Mouse (Mus musculus): Measurements from ENCODE around the gene Pkd2. TPM values are rescaled to one million over a fixed set of nuclear protein-coding genes. Genes with fewer than 3 reads are reported as not detected.
"Not testable (repeated sequence)": the region's sequence is repeated elsewhere in the genome, so short reads cannot be mapped to it uniquely, and the experiment has no call there.

Pkd2 gene
- 10 to 100 TPM in 1 of 2 experiments, 1 to 10 TPM in 1; 6.5 to 10.9 TPM for total RNA-seq (2021)
- long read RNA-seq, experiment 1, full-length matches to known transcripts, result 11 of 14 reads
- long read RNA-seq, experiment 1, partial matches to known transcripts, result 3 of 14 reads
- long read RNA-seq, experiment 1, other reads (novel, unspliced or antisense), result 0 of 14 reads
- long read RNA-seq, experiment 2, full-length matches to known transcripts, result 7 of 10 reads
- long read RNA-seq, experiment 2, partial matches to known transcripts, result 2 of 10 reads
- long read RNA-seq, experiment 2, other reads (novel, unspliced or antisense), result 1 of 10 reads

DNA sequence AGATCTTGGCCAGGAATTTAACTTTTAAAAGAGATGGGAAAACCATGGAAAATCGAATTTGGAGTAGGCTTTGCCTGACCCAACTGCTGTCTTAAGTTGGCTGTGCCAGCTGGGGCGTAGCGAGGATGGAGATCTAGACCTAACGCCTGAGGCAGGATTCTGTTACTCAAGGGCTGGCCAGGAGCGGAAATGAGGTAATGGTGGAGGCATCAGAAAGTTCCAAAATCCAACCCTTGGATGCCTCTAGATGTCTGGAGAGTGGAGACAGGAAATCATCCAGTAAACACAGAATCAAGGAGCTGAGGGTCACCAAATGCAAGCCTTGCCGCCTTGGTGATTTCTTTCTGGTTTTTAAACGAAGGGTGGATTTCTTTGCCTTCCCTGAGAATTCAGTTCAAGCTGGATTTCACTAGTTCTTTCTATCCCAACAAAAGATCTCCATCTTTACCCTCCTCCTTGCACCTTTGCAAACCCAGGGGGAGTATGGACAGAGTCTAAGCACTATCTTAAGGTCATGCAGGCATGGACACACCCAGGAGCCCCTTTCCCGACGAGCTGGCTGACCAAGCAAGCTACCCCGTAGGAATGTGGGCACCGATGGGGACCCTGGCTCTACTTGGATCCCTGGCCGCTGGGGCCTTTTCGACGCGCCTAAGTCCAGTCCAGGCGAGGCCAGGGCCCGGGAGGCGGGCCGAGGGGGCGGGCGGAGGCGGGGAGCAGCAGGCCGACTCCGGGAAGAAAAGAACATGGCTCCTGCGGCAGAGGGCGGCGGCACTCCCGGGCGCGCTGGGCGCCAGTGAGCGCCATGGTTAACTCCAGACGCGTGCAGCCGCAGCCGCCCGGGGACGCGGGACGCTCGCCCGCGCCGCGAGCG is at the start of gene Pkd2:
Gene Pkd2, plus strand, starts transcription at position 619 of the 874 bp plus-strand sequence.
- peak; percentile 65 for DNase-seq (ENCODE audit: low spot score)

GRCm38 (mm10) chr5:104415999-104416398 is 43.3 kb upstream of the Pkd2 start:
- DNase-seq (ENCODE audit: low spot score), result no peak

DNA sequence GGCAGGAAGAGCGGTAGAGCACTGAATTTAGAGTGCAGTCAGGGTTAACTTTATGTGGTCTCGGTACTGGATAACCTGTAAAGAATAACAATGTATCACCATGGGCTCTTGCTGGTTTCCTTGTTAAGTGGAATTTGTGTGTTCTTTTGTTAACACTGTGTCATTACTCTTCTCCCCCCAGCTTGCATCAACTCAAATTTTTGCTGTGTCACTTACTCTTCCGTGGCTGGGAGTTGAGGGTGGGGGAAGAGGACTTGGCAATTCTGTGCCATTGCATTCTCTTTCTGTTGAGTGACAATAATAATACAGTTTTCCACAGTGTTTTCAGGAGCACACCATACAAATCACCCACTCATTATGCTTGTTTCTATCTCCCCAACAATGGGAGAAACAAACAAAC is 42.2 kb upstream of the Pkd2 start:
- no peak for DNase-seq (ENCODE audit: low spot score)

GRCm38 (mm10) chr5:104417721-104418120 is 41.5 kb upstream of the Pkd2 start:
- DNase-seq (ENCODE audit: low spot score), result no peak

- no peak for DNase-seq (ENCODE audit: low spot score)
Measured at GRCm38 (mm10) chr5:104422039-104422438, 37.2 kb upstream of the Pkd2 start.

DNA sequence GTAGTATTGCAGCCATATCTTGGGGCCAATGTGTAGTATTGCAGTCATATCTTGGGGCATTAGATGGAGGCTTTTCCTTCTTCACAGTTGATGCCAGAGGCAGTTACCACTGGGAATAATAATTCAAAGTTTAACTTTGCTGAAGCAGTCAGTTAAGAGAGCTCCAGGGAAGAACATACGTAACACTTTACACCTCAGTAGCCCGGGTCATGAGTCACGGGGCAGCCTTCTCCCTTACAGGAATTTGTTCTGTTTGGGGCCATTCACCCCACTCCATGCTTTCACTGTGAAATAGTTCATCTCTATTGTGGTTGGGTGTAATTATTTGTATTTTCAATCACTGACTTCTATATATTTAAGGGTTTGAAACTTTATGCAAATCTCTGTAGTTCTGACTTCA is 35.4 kb upstream of the Pkd2 start:
- DNase-seq (ENCODE audit: low spot score), result no peak

DNA sequence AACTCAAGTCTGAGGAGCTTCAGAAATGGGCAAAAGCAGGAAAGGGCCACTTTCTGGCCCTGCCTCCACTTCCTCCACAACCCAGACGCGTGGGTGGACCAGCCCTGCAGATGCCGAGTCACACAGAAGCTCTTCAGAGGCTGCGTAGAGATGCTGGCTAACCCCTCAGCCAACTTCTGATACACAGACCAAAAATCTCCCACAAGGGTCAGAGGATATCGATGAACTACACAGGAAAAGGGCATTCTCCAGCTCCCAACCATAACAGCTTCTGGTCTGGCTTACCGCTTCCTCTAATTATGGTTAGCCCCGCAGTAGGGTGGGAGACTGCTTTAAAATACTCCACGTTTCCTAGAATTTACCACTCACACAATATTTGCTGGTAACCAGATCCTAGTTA is 33.3 kb upstream of the Pkd2 start:
- DNase-seq (ENCODE audit: low spot score), result no peak

- DNase-seq (ENCODE audit: low spot score), result peak; percentile 6
Measured at GRCm38 (mm10) chr5:104432886-104433285, 26.4 kb upstream of the Pkd2 start.

DNA sequence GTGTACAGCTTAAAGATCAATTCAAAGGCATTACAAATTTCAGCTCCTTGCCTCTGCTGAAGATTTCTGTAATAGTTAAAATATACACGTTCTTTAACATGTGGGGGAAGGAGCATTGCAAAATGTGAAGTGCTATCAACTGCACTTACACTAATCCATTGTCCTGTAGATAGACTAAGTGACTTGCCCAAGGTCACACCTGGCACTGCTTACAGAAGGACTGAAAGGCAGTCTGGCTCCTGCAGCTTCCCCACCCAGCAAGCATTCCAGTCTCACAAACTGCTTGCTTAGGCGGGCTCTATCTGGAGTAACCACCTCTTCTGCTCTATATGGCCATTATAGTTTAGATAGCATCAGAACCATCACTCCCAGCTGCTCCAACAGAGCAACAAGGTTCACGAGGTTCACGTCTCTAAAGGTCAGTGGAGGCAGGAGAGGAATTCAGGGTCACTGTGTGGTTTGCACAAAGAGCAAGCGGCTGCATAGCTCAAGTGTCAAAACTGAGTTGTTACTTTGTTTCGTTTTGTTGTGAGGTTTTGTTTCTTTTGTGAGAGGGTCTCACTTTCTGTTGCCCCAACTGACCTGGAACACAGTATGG is 25.2 kb upstream of the Pkd2 start:
- DNase-seq (ENCODE audit: low spot score), result no peak

- no peak for DNase-seq (ENCODE audit: low spot score)
Measured at GRCm38 (mm10) chr5:104434835-104435301, 24.4 kb upstream of the Pkd2 start, which contains the start of gene Spp1. Spp1 (plus strand) TSS chr5:104435118.

DNA sequence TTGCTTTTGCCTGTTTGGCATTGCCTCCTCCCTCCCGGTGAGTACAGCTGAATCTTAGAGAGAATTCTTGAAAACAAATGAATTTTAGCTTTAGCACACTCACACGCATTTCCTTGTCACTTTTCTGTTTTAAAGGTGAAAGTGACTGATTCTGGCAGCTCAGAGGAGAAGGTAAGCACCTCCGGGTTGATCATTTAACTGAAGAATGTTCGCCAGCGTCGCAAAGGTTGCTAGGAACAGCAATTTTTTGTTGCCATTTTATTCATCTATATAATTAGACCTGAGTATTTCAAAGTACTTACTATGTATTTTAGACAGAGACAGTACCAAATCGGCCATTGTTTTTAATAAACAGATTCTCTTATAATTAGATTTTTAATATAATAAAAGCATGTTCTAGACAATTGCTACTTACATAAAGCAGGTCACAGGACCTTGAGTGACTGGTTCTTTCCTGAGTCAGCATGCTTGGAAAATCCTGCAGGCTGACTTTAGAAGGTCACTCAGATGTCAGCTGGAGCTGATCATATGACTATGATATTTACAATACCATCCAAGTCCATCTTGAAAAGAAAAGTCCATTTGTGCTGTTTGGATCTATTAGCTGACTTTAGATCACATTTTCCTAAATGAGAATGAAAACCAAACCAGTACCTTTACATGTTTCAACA is 22.7 kb upstream of the Pkd2 start:
- DNase-seq (ENCODE audit: low spot score), result no peak

- no peak for DNase-seq (ENCODE audit: low spot score)
Measured at GRCm38 (mm10) chr5:104442396-104442795, 16.9 kb upstream of the Pkd2 start.

DNA sequence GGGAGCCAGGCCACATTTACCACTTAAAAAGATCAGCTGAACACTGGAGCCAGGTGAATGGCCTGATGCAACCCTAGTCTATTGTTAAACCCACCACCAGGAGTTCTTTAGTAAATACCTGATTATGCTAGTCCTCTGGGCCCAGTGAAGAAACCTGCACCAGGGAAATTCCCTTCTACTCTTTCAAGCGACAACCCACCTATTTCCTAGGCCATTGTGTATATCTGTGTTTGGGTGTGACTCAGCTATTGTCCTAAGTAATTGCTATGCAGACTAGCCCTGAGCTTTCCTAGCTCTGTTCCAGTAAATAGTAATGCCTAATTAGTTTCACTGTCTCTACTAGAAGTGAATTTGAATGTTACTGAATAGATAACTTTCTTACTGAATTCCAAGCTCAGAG is 16.4 kb upstream of the Pkd2 start:
- DNase-seq (ENCODE audit: low spot score), result no peak

DNA sequence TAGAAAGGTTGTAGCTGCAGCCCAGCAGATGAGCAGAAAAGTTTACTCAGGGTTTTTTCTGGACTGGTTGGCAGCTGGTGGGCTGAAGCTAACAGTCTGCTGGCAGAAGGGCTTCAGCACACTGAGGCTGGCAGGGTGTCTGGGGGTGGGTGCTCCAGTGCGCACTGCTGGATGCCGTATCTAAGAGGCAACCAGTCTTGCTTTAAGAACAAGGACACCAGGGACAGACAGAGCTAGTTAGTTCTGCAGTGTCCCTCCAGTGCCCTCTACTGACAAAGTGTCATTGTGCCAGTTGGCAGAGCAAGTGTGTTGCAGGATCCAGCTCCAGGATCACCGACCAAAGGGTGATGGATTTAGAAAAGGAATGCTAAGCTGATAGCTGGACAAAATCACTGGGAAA is 13.1 kb upstream of the Pkd2 start:
- DNase-seq (ENCODE audit: low spot score), result peak; percentile 55

DNA sequence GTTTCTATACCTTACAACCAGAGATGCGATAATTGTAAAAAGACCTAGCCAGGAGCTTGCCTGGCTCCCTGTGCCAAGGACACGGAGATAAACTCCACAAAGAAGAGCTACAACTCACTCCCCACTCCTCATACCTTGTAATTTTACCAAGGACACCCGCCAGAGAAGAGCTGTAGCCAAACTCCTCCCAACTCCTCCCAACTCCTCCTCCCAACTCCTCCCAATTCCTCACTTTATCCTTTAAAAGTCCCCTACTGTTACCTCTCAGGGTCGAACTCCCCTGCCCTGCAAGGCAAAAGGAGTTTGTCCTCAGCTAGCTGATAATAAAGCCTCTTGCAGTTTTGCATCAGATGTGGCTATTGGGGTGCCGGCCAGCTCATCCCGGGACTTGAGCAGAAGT is 10.9 kb upstream of the Pkd2 start:
- DNase-seq (ENCODE audit: low spot score), result not testable (repeated sequence)

DNA sequence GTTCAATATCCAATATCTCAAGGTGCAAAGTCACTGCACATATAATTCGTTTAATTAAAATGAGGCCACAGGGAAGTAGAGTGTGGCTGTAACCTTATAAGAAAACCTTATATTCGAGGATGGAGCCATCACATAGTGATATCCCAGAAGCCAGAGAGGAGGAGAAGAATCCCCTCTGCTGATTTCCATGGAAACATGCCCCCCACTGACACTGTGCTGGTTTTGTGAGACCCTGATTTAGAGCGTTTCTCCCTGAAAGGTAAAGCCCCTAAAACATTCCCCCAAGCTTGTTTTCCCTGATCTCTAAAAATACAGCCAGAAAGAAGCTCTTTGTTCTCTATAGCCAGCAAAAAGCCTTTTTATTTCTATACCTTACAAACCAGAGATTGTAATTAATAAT is 9.8 kb upstream of the Pkd2 start:
- no peak for DNase-seq (ENCODE audit: low spot score)

- no peak for DNase-seq (ENCODE audit: low spot score)
Measured at GRCm38 (mm10) chr5:104453075-104453474, 6.2 kb upstream of the Pkd2 start.

- DNase-seq (ENCODE audit: low spot score), result no peak
Measured at GRCm38 (mm10) chr5:104454564-104454963, 4.7 kb upstream of the Pkd2 start.

DNA sequence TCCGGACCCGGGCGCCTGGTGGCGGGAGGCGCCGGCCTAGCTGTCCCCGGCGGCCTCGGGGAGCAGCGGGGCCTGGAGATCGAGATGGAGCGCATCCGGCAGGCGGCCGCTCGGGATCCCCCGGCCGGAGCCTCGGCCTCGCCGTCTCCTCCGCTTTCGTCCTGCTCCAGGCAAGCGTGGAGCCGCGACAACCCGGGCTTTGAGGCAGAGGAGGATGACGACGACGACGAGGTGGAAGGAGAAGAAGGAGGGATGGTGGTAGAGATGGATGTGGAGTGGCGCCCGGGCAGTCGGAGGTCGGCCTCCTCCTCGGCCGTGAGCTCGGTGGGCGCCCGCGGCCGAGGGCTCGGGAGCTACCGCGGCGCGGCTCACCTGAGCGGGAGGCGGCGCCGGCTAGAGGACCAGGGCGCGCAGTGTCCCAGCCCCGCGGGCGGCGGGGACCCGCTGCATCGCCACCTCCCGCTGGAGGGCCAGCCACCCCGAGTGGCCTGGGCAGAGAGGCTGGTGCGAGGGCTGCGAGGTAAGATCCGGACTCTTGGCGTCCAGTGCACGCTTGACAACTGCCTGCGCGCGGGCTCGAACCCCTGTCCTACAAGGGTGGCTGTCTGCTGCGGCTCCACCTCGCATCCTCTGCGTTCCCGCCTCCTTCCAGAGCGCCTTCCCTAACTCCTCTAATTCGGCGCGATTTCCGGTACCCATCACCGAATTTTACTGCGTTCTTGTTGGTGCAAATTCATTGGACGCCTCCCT is 631 bp downstream of the Pkd2 start:
- peak; percentile 40 for DNase-seq (ENCODE audit: low spot score)

DNA sequence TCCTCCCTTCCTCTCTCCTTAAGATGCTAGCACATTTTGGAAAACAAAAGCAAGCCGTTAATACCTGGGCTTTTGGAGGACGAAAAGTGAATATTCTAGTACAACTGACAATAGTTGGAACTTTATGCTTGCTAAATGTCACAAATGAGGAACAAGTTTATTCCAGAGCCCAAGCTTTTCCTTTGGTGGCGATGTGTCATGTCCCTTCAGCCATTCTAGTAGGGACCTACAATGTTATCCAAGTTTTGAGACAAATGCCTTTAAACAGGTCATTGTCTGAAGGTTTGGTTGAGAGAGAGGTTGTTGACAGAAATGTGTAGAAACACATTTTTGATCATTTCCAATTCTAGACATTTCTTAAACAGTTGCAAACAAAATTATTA is 1.2 kb downstream of the Pkd2 start:
- no peak for DNase-seq (ENCODE audit: low spot score)

DNA sequence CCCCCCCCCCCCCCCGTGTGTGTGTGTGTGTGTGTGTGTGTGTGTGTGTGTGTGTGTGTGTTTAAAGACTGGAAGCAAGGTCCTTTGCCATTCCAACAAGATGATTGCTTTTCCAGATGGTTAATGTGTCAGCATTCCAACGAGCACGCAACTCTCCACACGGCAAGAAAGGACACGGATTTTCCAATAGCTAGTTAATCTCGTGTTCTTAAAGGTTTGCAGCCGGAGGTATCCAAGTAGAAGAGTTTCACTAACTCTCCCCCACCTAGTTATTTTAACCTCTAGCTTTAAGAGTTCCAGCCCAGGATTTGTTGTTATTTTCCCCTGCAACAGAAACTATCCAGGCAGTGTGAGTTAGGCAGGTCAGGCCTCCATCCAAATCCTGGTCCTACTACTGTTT is 1.6 kb downstream of the Pkd2 start:
- peak; percentile 37 for DNase-seq (ENCODE audit: low spot score)
